Mouse (Mus musculus) embryonic fibroblast, embryonic 13.5 days (primary cell): ENCODE data around the gene Acvr2a.

Source experiments
- CTCF ChIP-seq: IDR thresholded peaks from 2 replicates; pipeline ENCODE4 v1.5.1; 2011; ENCODE audit warnings: mild to moderate bottlenecking, control low read depth, low read length, moderate library complexity, borderline replicate concordance; ENCODE audit not compliant: insufficient read depth
- POLR2A ChIP-seq: IDR thresholded peaks from 2 replicates; pipeline ENCODE4 v1.6.1; 2011; ENCODE audit warnings: low read depth, mild to moderate bottlenecking, control low read depth, low read length, moderate library complexity

- TF ChIP-seq CTCF: no peak
- TF ChIP-seq POLR2A: no peak
These were observed 43.3 kb upstream of the Acvr2a start for GRCm38 (mm10) chr2:48770634-48771033.
